Mouse (Mus musculus) embryonic stem cell, embryonic (primary cell): ENCODE measurements around the gene Pnpla2.

Experiments
- CTCF ChIA-PET, 4 experiments: fragments of 300-600 bp in 2 of 4; fragments of 350-600 bp in 2 of 4; sonication (Branson Sonifier 250); formaldehyde crosslinking; loops; one replicate each; lab custom pipeline; 2022; ENCODE audit warnings: inconsistent platforms in 2 of 4; lab: Charles Lee
- POLR2A ChIA-PET, 4 experiments: fragments of 300-600 bp in 2 of 4; fragments of 350-600 bp in 2 of 4; sonication (Branson Sonifier 250); formaldehyde crosslinking; loops; one replicate each; lab custom pipeline; 2022; ENCODE audit warnings: antibody characterized with exemption in 4 of 4, inconsistent platforms in 1 of 4; lab: Charles Lee

Pnpla2 gene

DNA sequence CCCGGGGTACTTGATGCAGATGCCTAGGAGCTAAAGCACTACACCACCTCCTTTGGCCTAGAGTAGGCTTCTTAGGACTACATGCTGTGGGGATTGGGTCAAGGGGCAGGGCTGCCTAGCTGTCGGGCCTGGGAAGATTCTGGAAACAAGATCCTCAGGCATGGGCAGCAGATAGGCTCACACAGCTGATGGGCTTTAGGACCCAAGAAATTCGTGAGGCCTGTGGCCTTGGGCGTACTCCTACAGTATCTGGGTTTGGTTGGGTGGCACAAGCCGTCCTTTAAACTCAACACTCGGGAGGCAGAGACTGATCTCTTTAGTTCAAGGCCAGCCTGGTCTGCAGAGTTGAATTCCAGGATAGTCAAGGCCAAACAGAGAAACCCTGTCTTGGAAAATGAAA lies 17.2 kb downstream of the Pnpla2 start:
- POLR2A ChIA-PET = interaction anchor here in 2 of 4 experiments (0.6 to 38.4 kb wide), 6 partner anchors 1 to 87 kb away, joined by 4 to 944 read pairs (median 293); partner anchors contain the start of genes Cd151 (in 2 of the 2), Cracr2b (in 2 of the 2), Pnpla2 (in 2 of the 2) and Rplp2 (in 2 of the 2)

GRCm38 (mm10) chr7:141472763-141473162 lies 17.8 kb downstream of the Pnpla2 start:
- ChIA-PET CTCF (interaction anchor here in 2 of 4 experiments (1.8 to 2.0 kb wide), 2 partner anchors 8 kb away, joined by 7 to 10 read pairs; no protein-coding TSS in a partner anchor), POLR2A (interaction anchor here in 2 of 4 experiments (0.8 to 38.4 kb wide), 4 partner anchors 14 to 67 kb away, joined by 3 to 944 read pairs (median 292); partner anchors contain the start of genes Cd151 (in 2 of the 2), Cracr2b (in 2 of the 2), Pnpla2 (in 2 of the 2) and Rplp2 (in 2 of the 2))

More for the DNA sequence above, 17.2 kb downstream of the Pnpla2 start:
- CTCF ChIA-PET = interaction anchor here in 3 of 4 experiments (0.6 to 2.0 kb wide), 5 partner anchors 9 to 77 kb away, joined by 3 to 10 read pairs (median 5); partner anchors contain the start of gene Cracr2b (in 1 of the 3)

GRCm38 (mm10) chr7:141474160-141474559 lies 19.2 kb downstream of the Pnpla2 start:
- CTCF ChIA-PET = interaction anchor here in 2 of 4 experiments (0.6 to 1.3 kb wide), 2 partner anchors 15 to 66 kb away, joined by 3 read pairs; no protein-coding TSS in a partner anchor
- POLR2A ChIA-PET = interaction anchor here (0.7 to 38.4 kb wide), 9 partner anchors 13 to 40 kb away, joined by 3 to 944 read pairs (median 4); partner anchors contain the start of genes Cd151 (in 2 of the 4), Cracr2b (in 2 of the 4), Pnpla2 (in 2 of the 4) and Rplp2 (in 2 of the 4)

DNA sequence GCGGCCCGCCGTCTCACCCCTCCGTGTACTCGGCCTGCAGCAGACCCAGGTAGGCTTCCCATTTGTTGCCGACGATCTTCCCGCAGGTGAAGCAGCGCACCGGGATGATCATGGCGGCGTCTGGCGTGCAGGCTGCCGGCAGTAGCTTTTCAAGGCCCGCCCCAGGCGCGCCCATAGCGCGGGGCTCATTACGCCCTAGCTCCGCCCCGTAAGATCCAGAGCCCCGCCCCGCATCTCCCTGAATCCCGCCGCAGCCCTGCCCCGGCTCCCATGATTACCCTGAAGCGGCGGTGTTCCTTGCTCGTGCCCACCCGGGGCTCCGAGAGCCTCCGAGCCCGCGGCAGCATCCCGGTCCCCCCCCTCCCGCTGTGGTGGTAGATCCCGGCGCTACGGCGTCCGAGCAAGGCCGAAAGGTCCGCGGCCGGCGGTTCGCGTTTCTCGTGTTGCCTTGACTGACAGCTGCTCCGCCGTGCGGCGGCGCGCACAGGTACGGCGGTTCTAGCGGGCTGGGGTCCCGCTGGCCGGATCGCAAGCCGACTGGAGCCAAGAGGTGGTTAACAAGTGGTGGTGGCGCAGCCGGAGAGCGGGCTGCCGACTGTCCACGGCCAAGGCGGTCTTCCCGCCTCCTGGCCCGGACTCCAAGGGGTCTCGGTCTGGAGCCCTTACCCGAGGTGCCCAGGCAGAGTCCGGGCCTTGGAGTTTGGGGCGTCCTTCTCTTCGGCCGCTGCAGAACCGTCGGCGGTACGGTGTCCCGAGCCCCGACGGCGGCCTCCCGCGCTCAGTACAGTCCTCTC lies 20.2 kb downstream of the Pnpla2 start, which contains the start of the genes Polr2l and Tspan4:
Polr2l (minus strand) TSS at position 122 of the 794 bp plus-strand sequence.
Tspan4 (plus strand) TSS at position 230 of the 794 bp plus-strand sequence.
- ChIA-PET POLR2A (interaction anchor here (0.5 to 38.4 kb wide), 64 partner anchors 9 to 620 kb away, joined by 3 to 944 read pairs (median 4); partner anchors contain the start of genes Chid1 (in 3 of the 4), Pnpla2 (in 3 of the 4), Cd151 (in 2 of the 4) and Cracr2b (in 2 of the 4)), CTCF (interaction anchor here in 3 of 4 experiments (0.6 to 1.9 kb wide), 7 partner anchors 8 to 700 kb away, joined by 3 to 6 read pairs (median 4); partner anchors contain the start of genes Cd151 (in 1 of the 3) and Cracr2b (in 1 of the 3))

- CTCF ChIA-PET = interaction anchor here in 3 of 4 experiments (0.6 to 2.0 kb wide), 7 partner anchors 9 to 534 kb away, joined by 3 to 9 read pairs (median 4); partner anchors contain the start of genes Cd151 (in 1 of the 3) and Cracr2b (in 1 of the 3)
These were observed 20.8 kb downstream of the Pnpla2 start for GRCm38 (mm10) chr7:141475805-141476158.

GRCm38 (mm10) chr7:141476226-141476980 lies 21.4 kb downstream of the Pnpla2 start:
- CTCF ChIA-PET = interaction anchor here (0.6 to 2.0 kb wide), 17 partner anchors 8 to 1335 kb away, joined by 3 to 11 read pairs (median 4); partner anchors contain the start of genes Cd151 (in 1 of the 4), Cracr2b (in 1 of the 4) and Eps8l2 (in 1 of the 4)
- POLR2A ChIA-PET = interaction anchor here (0.6 to 38.4 kb wide), 45 partner anchors 8 to 1550 kb away, joined by 3 to 944 read pairs (median 4); partner anchors contain the start of genes Chid1 (in 3 of the 4), Pnpla2 (in 3 of the 4), Cd151 (in 2 of the 4) and Cracr2b (in 2 of the 4)

More at GRCm38 (mm10) chr7:141475805-141476158, 20.8 kb downstream of the Pnpla2 start:
- POLR2A ChIA-PET = interaction anchor here in 3 of 4 experiments (0.7 to 38.4 kb wide), 45 partner anchors 8 to 619 kb away, joined by 3 to 944 read pairs (median 4); partner anchors contain the start of genes Chid1 (in 3 of the 3), Pnpla2 (in 3 of the 3), Cd151 (in 2 of the 3) and Cracr2b (in 2 of the 3)

GRCm38 (mm10) chr7:141476981-141477370 lies 22.0 kb downstream of the Pnpla2 start:
- POLR2A ChIA-PET = interaction anchor here in 3 of 4 experiments (0.6 to 38.4 kb wide), 23 partner anchors 8 to 596 kb away, joined by 3 to 944 read pairs (median 5); partner anchors contain the start of genes Pnpla2 (in 3 of the 3), Cd151 (in 2 of the 3), Chid1 (in 2 of the 3) and Cracr2b (in 2 of the 3)
- CTCF ChIA-PET = interaction anchor here in 3 of 4 experiments (0.6 to 2.0 kb wide), 16 partner anchors 9 to 1336 kb away, joined by 3 to 9 read pairs (median 4); partner anchors contain the start of genes Cracr2b (in 1 of the 3) and Eps8l2 (in 1 of the 3)

GRCm38 (mm10) chr7:141477578-141478269 lies 22.7 kb downstream of the Pnpla2 start:
- ChIA-PET CTCF (interaction anchor here in 3 of 4 experiments (0.6 to 2.0 kb wide), 10 partner anchors 9 to 538 kb away, joined by 3 to 9 read pairs (median 4); partner anchors contain the start of genes Cracr2b (in 1 of the 3) and Eps8l2 (in 1 of the 3)), POLR2A (interaction anchor here in 3 of 4 experiments (0.6 to 38.4 kb wide), 13 partner anchors 9 to 597 kb away, joined by 3 to 944 read pairs (median 5); partner anchors contain the start of genes Pnpla2 (in 3 of the 3), Cd151 (in 2 of the 3), Chid1 (in 2 of the 3) and Cracr2b (in 2 of the 3))

GRCm38 (mm10) chr7:141478270-141478748 lies 23.3 kb downstream of the Pnpla2 start:
- ChIA-PET POLR2A (interaction anchor here in 2 of 4 experiments (1.0 to 38.4 kb wide), 5 partner anchors 19 to 69 kb away, joined by 3 to 944 read pairs (median 7); partner anchors contain the start of genes Cd151 (in 2 of the 2), Chid1 (in 2 of the 2), Cracr2b (in 2 of the 2) and Pnpla2 (in 2 of the 2)), CTCF (interaction anchor here in 2 of 4 experiments (0.6 to 1.3 kb wide), 3 partner anchors 10 to 19 kb away, joined by 3 read pairs; no protein-coding TSS in a partner anchor)

GRCm38 (mm10) chr7:141480842-141481497 lies 26.0 kb downstream of the Pnpla2 start:
- ChIA-PET CTCF (interaction anchor here (0.5 to 4.7 kb wide), 88 partner anchors 9 to 769 kb away, joined by 3 to 49 read pairs (median 4); partner anchors contain the start of genes Cd151 (in 2 of the 4), Chid1 (in 2 of the 4), Taldo1 (in 2 of the 4) and Cracr2b (in 1 of the 4)), POLR2A (interaction anchor here in 3 of 4 experiments (0.5 to 38.4 kb wide), 37 partner anchors 9 to 443 kb away, joined by 3 to 944 read pairs (median 5); partner anchors contain the start of genes Chid1 (in 3 of the 3), Pnpla2 (in 3 of the 3), Cd151 (in 2 of the 3) and Cracr2b (in 2 of the 3))

- CTCF ChIA-PET = interaction anchor here (0.5 to 4.7 kb wide), 71 partner anchors 10 to 768 kb away, joined by 3 to 49 read pairs (median 5); partner anchors contain the start of genes Cd151 (in 2 of the 4), Chid1 (in 2 of the 4), Cracr2b (in 2 of the 4) and Dusp8 (in 1 of the 4)
- POLR2A ChIA-PET = interaction anchor here in 3 of 4 experiments (0.5 to 38.4 kb wide), 43 partner anchors 8 to 561 kb away, joined by 3 to 944 read pairs (median 5); partner anchors contain the start of genes Chid1 (in 3 of the 3), Pnpla2 (in 3 of the 3), Cd151 (in 2 of the 3) and Cracr2b (in 2 of the 3)
These were observed 26.8 kb downstream of the Pnpla2 start for GRCm38 (mm10) chr7:141481498-141482401.

GRCm38 (mm10) chr7:141482531-141483024 lies 27.6 kb downstream of the Pnpla2 start:
- CTCF ChIA-PET = interaction anchor here in 2 of 4 experiments (1.1 to 4.7 kb wide), 13 partner anchors 9 to 273 kb away, joined by 3 to 49 read pairs (median 9); partner anchors contain the start of genes Cd151 (in 2 of the 2), Chid1 (in 2 of the 2) and Cracr2b (in 1 of the 2)
- POLR2A ChIA-PET = interaction anchor here in 3 of 4 experiments (0.5 to 38.4 kb wide), 20 partner anchors 12 to 560 kb away, joined by 3 to 944 read pairs (median 5); partner anchors contain the start of genes Cd151 (in 2 of the 3), Chid1 (in 2 of the 3), Cracr2b (in 2 of the 3) and Deaf1 (in 1 of the 3)
